Mouse (Mus musculus) right cerebral cortex, postnatal 36 days (tissue): ENCODE results near the gene Xxylt1.
"Not testable (repeated sequence)": the region's sequence is repeated elsewhere in the genome, so short reads cannot be mapped to it uniquely, and the experiment has no call there.

Experiments
- DNase-seq, 2 experiments: peaks; one replicate each; pipeline ENCODE4 v3.0.0; 2022; ENCODE audit warnings: low spot score in 2 of 2, mixed read lengths in 1 of 2

The Xxylt1 gene

GRCm38 (mm10) chr16:31024221-31024620, 57.0 kb downstream of the Xxylt1 start:
- no peak for DNase-seq

GRCm38 (mm10) chr16:31023803-31024202, 57.4 kb downstream of the Xxylt1 start:
- no peak for DNase-seq

- DNase-seq: no peak
These were observed 58.9 kb downstream of the Xxylt1 start for GRCm38 (mm10) chr16:31022287-31022686.

GRCm38 (mm10) chr16:31019514-31019913, 61.7 kb downstream of the Xxylt1 start:
- peak in 1 of 2 experiments; percentile 58 for DNase-seq

- no peak for DNase-seq
These were observed 63.4 kb downstream of the Xxylt1 start for GRCm38 (mm10) chr16:31017687-31018413.

DNA sequence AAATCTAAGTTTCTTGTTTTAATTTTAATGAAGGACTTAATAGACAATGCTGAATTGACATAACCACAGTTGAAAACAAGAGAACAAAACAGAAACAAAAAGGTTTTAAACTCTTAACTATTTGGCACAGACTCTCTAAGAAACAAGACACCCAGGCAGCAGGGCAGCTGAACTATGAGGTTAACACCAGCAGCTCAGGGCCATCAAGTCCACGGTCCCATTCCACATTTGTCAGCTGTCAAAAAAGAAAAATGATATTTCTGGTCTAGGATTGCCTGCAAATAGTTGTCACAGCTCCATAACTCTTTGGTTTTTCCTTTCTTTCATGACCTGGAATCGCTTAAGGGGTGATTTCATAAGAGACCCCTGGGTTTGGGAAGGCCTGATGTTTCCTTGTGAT, 64.6 kb downstream of the Xxylt1 start:
- DNase-seq: no peak

DNA sequence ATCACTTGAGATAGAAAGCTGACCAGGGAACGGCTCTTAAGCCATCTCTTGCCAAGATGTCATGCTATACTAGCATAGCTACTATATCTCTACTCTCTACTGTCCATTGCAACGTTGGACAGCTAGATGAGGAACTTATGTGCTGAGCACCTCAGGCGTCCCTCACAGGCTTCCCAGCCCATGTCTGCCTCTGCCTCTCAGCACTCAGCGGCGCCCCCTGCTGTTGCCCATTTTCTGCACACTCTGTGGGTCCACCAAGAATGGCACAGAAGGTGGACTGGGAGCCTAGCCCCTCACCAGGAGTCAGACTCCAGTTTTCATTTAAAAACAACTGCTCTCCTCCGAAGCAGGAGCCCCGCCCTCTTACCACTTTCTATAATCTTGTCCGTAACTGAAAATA, 65.1 kb downstream of the Xxylt1 start:
- no peak for DNase-seq

DNA sequence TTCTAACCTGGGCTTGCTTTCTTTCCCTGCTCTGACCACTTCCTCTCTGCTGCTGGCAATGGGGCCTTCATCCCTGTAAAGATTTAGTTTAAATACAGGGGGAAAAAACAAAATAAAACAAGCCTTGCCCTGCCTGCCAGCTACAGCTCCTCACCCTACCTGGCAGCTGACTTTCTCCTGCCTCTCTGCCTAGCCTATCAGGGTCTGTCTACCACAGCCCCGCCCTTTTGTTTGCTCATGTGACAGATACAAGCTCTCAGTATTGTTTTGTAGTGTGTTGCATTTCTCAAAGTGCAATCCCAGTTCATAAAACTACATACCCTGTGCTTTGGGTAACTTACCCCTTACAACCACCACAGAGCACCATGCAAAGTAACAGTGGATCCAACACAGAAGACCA, 66.0 kb downstream of the Xxylt1 start:
- DNase-seq: no peak

DNA sequence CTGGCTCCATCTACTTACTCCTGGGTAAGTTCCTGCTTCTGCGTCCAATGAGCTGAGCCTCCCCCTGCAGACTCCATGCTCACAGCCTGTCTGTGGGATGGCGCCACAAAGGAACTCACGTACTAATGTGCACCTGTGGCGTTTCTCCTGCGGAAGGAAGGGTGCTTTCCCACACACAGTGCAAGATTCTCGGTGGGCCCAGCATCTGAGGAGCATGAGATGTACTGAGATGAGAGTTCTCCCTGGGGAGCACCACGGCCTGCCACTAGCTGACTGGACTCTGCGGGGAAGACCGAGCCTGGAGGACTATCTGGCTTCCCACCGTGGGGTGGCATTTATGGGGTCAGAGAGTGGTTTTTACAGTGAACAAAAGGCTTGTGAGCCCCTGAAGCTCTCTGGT, 69.0 kb downstream of the Xxylt1 start:
- DNase-seq: no peak

GRCm38 (mm10) chr16:31010443-31010842, 70.8 kb downstream of the Xxylt1 start:
- no peak for DNase-seq

- DNase-seq: no peak
These were observed 72.9 kb downstream of the Xxylt1 start for GRCm38 (mm10) chr16:31008326-31008725.

DNA sequence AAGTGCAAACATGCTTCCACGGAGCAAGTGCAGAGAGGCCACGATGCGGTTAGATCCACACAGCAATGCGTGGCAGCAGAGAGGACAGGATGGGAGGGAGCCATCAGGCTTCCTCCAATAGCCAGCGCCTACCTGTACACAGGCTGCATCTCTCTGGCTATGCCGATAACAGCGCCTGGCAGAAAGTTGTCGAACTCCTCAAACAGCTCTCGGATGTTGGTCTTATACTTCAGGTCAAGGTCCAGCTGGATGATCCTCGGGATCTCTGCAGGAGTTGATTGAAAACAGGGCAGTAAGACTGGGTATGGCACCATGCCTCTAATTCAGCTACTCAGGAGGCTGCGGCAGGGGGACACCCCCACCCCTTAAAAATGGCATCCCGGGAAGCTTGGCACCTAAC, 73.7 kb downstream of the Xxylt1 start:
- no peak for DNase-seq

DNA sequence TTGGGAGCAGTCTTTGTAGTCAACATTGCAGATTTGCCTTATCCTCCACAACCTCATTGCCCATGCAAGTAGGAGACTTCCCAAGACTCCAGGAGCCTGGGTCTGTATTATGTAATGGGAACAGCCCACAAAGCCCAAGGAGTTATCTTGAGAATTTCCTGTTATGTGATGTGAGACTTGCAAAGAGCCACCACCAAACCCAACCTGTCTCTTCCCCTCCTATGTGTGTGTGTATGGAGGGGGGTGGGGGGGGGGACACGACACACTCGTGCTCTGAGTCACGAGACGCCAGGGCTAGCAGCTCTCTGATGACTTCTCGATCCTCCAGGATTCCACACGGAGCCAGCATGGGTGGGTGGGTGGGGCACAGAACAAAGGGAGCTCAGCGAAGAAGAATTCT, 75.5 kb downstream of the Xxylt1 start:
- no peak for DNase-seq

- DNase-seq: no peak
These were observed 76.9 kb downstream of the Xxylt1 start for GRCm38 (mm10) chr16:31004321-31004682.

GRCm38 (mm10) chr16:31003592-31004320, 77.5 kb downstream of the Xxylt1 start:
- not testable (repeated sequence) for DNase-seq

GRCm38 (mm10) chr16:31002926-31003325, 78.3 kb downstream of the Xxylt1 start:
- no peak for DNase-seq

DNA sequence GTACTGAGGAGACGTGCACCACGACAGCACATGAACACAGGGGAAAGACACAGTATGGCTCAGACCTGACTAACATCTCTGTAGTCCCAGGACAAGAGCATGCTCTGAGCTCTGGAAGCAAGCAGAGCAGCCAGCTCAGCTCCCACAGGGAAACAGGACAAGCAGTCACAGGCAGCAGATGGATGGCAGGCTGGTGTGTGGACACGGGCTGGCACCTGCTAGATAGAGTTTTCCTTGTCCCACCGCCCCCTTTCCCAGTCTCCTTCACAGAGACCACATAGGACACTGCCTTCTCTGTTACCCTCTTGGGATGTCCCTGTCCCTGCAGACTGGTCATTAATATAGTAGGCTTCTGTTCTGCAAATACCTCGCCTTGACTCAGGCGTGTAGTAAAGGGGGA, 79.1 kb downstream of the Xxylt1 start:
- no peak for DNase-seq

DNA sequence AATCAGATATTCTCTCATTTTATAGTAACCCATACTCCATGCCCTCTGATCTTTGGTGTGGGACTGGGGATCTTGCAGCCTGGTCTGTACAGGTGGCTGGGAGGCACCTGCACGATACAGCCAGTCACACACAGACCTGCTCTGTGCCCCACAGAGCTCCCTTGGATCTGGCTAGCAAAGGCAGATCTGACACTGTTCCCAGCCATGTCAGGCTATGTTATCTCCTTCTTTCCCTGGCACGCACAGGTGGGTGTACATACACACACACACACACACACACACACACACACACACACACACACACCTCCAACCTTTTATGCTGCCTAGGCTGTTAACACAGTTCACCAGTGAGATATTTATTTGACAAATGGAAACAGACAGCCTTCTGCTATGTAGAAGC, 82.5 kb downstream of the Xxylt1 start:
- no peak for DNase-seq

DNA sequence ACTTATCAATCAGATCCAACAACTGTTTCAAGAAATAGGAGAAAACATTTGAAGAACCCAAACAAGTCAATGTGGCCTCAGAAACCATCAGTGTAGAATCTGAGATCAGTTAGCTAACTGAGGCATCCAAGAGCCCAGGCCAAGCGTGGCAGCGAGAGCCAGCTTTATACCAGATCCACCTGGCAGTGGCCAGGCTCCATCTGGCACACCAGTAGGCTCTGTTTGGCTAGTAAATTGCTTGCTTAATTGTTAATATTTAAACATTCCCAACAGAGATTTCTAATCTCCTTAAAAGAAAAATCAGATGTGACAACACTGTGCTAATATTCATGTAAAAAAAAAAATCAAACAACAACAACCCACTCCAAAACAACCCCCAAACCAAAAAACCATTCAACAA, 83.2 kb downstream of the Xxylt1 start:
- no peak for DNase-seq

DNA sequence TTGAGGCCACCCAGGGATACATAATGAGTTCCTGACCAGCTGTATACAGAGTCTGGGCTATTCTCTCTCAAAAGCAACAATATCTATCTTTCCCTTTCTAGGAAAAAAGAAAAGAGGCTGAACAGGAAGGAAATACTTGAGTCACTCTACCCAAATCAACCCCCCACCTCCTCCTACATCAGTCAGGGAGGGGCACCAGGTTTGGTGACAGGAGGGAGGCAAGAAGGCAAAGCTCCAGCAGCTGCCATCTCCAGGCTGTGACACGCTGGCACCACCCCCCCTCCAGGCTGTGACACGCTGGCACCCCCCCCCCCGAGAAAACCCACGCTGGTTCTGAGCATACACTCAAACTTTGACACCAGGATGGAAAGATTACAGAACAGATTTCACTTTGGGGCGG, 85.8 kb downstream of the Xxylt1 start:
- no peak for DNase-seq

DNA sequence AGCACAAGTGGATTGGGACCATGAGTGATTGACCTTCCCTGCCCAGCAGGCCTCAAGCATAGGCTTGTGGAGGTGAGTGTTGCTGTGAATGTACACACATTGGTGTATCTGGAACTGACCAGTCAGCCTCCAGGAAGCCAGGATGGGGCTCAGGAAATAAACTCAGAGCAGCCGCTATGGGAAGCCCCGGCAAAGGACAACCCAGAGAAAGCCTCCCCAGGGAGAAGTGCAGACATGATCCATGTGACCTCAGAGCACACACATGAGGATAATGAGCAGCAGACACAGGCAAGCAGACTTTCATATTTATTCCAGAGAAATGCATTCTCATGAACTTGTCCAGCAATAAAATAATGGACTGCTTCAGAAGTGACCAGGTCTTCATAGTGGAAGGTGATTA, 86.4 kb downstream of the Xxylt1 start:
- no peak for DNase-seq

GRCm38 (mm10) chr16:30994296-30994695, 86.9 kb downstream of the Xxylt1 start:
- DNase-seq: no peak

GRCm38 (mm10) chr16:30992568-30992967, 88.7 kb downstream of the Xxylt1 start:
- no peak for DNase-seq
